Mouse (Mus musculus): ENCODE data around the gene Cdkl3. TPM values are rescaled to one million over a fixed set of nuclear protein-coding genes. Genes with fewer than 3 reads are reported as not detected.

Cdkl3 gene
- polyA plus RNA-seq, 1 experiment from 2014 or later, result 6.2 TPM

DNA sequence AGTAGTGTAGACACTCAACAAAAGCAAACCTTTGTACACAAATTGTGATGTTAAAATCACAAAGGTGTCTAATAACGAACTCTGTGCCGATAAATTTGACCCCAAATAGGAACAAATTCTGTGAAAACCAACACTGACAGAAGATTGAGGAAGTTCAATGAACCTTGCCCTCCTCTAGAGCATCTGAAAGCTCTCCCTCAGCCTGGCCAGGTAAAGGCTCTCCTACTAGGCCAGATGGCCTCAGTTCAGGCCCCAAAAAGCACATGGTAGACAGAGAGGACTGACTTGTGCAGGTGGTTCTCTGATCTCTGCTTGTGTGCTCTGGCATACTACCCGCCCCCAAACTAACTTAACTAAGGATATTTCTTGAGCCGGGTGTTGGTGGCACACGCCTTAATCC lies 58.4 kb downstream of the Cdkl3 start:
- no peak for ATAC-seq (replicated peaks; ENCODE audit: low FRiP score, low TSS enrichment, low read depth)
- Histone ChIP-seq H3K9ac (ENCODE audit: low read length) (no peak overlapping the region), H3K4me1 (replicated peaks; ENCODE audit: control insufficient read depth, insufficient read depth, low read length) (no peaks in the 10 kb centered on the region), H3K4me3 (ENCODE audit: low read depth, low read length) (no peak overlapping the region), H3K27ac (ENCODE audit: low read depth) (no peak overlapping the region), H3K9me3 (ENCODE audit: control insufficient read depth, low read length) (no peaks in the 10 kb centered on the region), H3K4me2 (ENCODE audit: low read length) (no peak overlapping the region), H3K27me3 (replicated peaks; ENCODE audit: control insufficient read depth, insufficient read depth, low read length) (no peaks in the 10 kb centered on the region), H3K36me3 (ENCODE audit: control insufficient read depth, insufficient read depth, low read length) (no peaks in the 10 kb centered on the region)
- no peak for DNase-seq (ENCODE audit: low spot score)
- WGBS, result 94% methylated on average over 5 of the region's 5 CpGs

DNA sequence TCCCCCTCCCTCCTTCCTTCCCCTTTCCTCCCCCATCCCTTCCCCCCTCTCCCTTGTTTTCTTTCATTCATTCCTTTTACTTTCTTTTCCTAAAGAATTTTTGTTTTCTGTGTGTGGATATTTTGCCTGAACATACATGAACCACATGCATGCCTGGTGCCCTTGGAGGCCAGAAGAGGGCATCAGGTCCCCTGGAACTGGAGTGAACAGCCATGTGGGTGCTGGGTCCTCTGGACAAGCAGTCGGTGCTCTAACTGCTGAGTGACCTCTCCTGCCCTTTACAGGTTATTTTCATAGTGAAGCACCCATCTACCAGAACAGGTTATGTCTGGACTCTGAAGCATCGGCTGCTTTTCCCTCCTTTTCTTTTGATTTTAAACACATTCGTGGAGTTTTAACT lies 60.4 kb downstream of the Cdkl3 start:
- no peak overlapping the region for H3K4me2 ChIP-seq (ENCODE audit: low read length)
- no peak for ATAC-seq (replicated peaks; ENCODE audit: low FRiP score, low TSS enrichment, low read depth)
- no peak overlapping the region for H3K27ac ChIP-seq (ENCODE audit: low read depth)
- H3K4me1 ChIP-seq (replicated peaks; ENCODE audit: control insufficient read depth, insufficient read depth, low read length), result no peaks in the 10 kb centered on the region
- DNase-seq (ENCODE audit: low spot score), result no peak
- H3K36me3 ChIP-seq (ENCODE audit: control insufficient read depth, insufficient read depth, low read length), result no peaks in the 10 kb centered on the region
- H3K9me3 ChIP-seq (ENCODE audit: control insufficient read depth, low read length), result no peaks in the 10 kb centered on the region
- no peak overlapping the region for H3K4me3 ChIP-seq (ENCODE audit: low read depth, low read length)
- no peak overlapping the region for H3K9ac ChIP-seq (ENCODE audit: low read length)
- H3K27me3 ChIP-seq (replicated peaks; ENCODE audit: control insufficient read depth, insufficient read depth, low read length), result no peaks in the 10 kb centered on the region
- WGBS, result 50% methylated on average over 3 of the region's 3 CpGs

DNA sequence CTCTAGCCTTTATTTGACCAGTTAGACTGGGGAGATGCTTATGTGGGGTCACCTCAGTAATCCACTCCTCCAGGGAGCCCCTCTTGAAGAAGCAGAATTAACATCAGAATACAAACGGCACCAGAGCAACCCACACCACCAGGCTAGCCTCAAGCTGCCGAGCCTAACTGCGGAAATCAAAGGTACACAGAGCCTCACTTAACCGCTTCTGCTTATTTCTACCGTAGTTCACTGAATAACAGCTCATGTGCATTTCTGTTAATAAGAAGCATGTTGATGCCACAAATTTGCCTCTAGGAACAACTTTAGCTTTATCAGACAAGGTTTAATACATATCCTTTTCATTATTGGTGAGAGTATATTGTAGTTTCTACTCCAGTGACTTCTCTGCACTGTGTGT lies 61.8 kb downstream of the Cdkl3 start:
- Histone ChIP-seq H3K9ac (ENCODE audit: low read length) (no peak overlapping the region), H3K27me3 (replicated peaks; ENCODE audit: control insufficient read depth, insufficient read depth, low read length) (no peaks in the 10 kb centered on the region), H3K4me3 (ENCODE audit: low read depth, low read length) (no peak overlapping the region), H3K4me1 (replicated peaks; ENCODE audit: control insufficient read depth, insufficient read depth, low read length) (no peaks in the 10 kb centered on the region), H3K4me2 (ENCODE audit: low read length) (0 out of 2 replicates have a peak overlapping the region, but pooled peaks have one; percentile 5), H3K36me3 (ENCODE audit: control insufficient read depth, insufficient read depth, low read length) (no peaks in the 10 kb centered on the region), H3K27ac (ENCODE audit: low read depth) (no peak overlapping the region), H3K9me3 (ENCODE audit: control insufficient read depth, low read length) (no peaks in the 10 kb centered on the region)
- WGBS, result 10% methylated on average over 5 of the region's 5 CpGs
- no peak for ATAC-seq (replicated peaks; ENCODE audit: low FRiP score, low TSS enrichment, low read depth)
- no peak for DNase-seq (ENCODE audit: low spot score)

DNA sequence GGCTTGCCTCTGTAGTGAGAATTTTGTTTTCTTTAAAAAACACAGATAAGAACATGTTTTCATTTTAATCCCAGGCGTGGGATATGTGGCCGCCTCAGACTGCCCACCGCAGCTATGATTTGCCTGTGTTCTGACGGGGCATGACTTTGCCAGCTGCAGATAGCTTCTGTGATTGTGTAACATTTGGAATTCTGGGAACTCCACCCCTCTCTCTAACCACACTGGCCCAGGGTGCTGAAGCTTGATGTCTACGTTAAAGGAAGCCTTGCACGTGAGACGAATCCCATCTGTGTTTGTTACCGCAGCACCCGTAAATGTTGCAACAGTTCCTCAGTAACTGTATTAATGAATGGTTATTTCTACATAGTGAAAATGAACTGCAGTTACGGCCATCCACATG lies 67.7 kb downstream of the Cdkl3 start:
- 63% methylated on average over 10 of the region's 10 CpGs for WGBS
- no peak overlapping the region for H3K9ac ChIP-seq (ENCODE audit: low read length)
- no peaks in the 10 kb centered on the region for H3K36me3 ChIP-seq (ENCODE audit: control insufficient read depth, insufficient read depth, low read length)
- ATAC-seq (replicated peaks; ENCODE audit: low FRiP score, low TSS enrichment, low read depth), result no peak
- H3K4me3 ChIP-seq (ENCODE audit: low read depth, low read length), result no peak overlapping the region
- H3K4me2 ChIP-seq (ENCODE audit: low read length), result no peak overlapping the region
- no peak overlapping the region for H3K27ac ChIP-seq (ENCODE audit: low read depth)
- no peaks in the 10 kb centered on the region for H3K27me3 ChIP-seq (replicated peaks; ENCODE audit: control insufficient read depth, insufficient read depth, low read length)
- H3K9me3 ChIP-seq (ENCODE audit: control insufficient read depth, low read length), result no peaks in the 10 kb centered on the region
- no peak for DNase-seq (ENCODE audit: low spot score)
- no peaks in the 10 kb centered on the region for H3K4me1 ChIP-seq (replicated peaks; ENCODE audit: control insufficient read depth, insufficient read depth, low read length)

DNA sequence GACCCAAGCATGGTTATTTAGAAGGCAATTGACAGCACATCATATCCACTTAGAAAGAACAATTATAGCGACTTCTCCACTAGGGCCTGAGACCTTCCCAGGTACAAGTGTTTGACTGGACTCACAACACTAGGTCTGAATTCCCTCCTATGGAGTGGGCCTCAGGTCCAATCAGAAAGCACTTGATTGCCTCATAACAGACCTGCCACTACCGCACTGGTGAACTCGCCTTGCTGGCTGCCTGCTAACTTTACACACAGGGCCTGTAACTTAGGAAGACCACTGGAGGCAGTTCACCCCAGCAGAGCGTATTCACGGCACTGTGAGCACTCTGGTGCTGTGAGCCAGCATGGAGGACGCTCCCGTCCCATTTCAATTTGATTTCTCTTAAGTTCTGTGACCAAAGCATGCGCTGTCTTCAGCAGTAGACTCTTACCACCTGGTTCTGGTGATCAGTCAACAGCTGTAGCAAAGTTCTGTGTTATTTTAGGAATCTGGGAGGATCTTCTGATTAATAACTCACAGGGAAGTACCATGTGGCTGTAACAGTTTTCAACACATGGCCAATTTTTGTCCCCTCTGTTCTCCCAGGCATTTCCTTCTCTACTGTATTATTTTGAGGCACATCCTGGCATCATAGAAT lies 69.6 kb downstream of the Cdkl3 start:
- Histone ChIP-seq H3K36me3 (ENCODE audit: control insufficient read depth, insufficient read depth, low read length) (no peaks in the 10 kb centered on the region), H3K27me3 (replicated peaks; ENCODE audit: control insufficient read depth, insufficient read depth, low read length) (no peaks in the 10 kb centered on the region), H3K9me3 (ENCODE audit: control insufficient read depth, low read length) (no peaks in the 10 kb centered on the region), H3K4me3 (ENCODE audit: low read depth, low read length) (no peak overlapping the region), H3K4me2 (ENCODE audit: low read length) (no peak overlapping the region), H3K27ac (ENCODE audit: low read depth) (no peak overlapping the region), H3K4me1 (replicated peaks; ENCODE audit: control insufficient read depth, insufficient read depth, low read length) (no peaks in the 10 kb centered on the region), H3K9ac (ENCODE audit: low read length) (no peak overlapping the region)
- ATAC-seq (replicated peaks; ENCODE audit: low FRiP score, low TSS enrichment, low read depth) (no peak), DNase-seq (ENCODE audit: low spot score) (no peak)
- WGBS, result 76% methylated on average over 8 of the region's 8 CpGs

DNA sequence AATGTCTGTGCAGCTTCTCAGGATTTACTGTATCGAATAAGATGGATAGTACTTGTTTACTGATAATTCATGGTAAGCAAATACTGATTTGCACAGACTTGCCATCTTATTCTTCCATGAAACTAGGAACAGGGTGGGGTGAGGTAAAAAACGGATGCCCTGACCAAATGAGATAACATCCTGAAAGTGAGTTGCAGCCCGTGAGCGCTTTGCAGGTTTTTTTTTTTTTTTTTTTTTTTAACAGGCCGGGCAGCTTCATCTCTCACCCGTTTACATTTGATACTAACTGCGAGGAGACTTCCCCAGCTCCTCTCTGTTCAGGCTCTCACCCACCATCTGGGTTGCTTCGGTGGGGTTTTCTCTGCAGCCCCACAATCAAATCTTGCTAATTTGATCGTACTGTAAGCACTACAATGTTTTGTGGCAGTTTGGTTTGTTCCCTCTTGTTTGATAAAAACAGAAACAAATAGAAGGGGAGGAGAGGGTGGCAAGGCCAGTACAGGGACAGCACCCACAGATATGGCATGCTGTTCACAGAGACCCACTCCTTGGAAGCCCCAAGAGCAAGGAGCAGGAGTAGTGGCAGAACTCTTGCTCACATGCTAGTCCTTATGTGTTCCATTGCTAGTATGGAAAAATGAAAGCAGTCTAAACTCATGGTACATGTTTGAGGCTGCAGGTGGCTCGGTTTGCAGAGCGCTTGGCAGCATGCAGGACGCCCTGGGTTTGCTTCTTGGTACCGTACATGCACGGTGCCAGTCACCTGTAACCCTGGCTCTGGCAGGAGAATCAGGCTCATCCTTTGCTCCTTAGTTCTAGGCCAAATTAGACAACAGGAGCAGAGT lies 70.8 kb downstream of the Cdkl3 start:
- 63% methylated on average over 14 of the region's 14 CpGs for WGBS
- no peaks in the 10 kb centered on the region for H3K4me1 ChIP-seq (replicated peaks; ENCODE audit: control insufficient read depth, insufficient read depth, low read length)

GRCm38 (mm10) chr11:52075794-52076633 lies 72.0 kb downstream of the Cdkl3 start:
- DNase-seq (ENCODE audit: low spot score) (no peak), ATAC-seq (replicated peaks; ENCODE audit: low FRiP score, low TSS enrichment, low read depth) (no peak)
- H3K27ac ChIP-seq (ENCODE audit: low read depth), result no peak overlapping the region
- no peaks in the 10 kb centered on the region for H3K36me3 ChIP-seq (ENCODE audit: control insufficient read depth, insufficient read depth, low read length)
- H3K4me2 ChIP-seq (ENCODE audit: low read length), result no peak overlapping the region
- no peaks in the 10 kb centered on the region for H3K27me3 ChIP-seq (replicated peaks; ENCODE audit: control insufficient read depth, insufficient read depth, low read length)
- H3K9ac ChIP-seq (ENCODE audit: low read length), result no peak overlapping the region
- H3K4me3 ChIP-seq (ENCODE audit: low read depth, low read length), result no peak overlapping the region
- H3K9me3 ChIP-seq (ENCODE audit: control insufficient read depth, low read length), result no peaks in the 10 kb centered on the region
- 66% methylated on average over 19 of the region's 19 CpGs for WGBS
- no peaks in the 10 kb centered on the region for H3K4me1 ChIP-seq (replicated peaks; ENCODE audit: control insufficient read depth, insufficient read depth, low read length)

More for the DNA sequence above, 70.8 kb downstream of the Cdkl3 start:
- DNase-seq (ENCODE audit: low spot score) (no peak), ATAC-seq (replicated peaks; ENCODE audit: low FRiP score, low TSS enrichment, low read depth) (no peak)
- H3K27ac ChIP-seq (ENCODE audit: low read depth), result no peak overlapping the region
- H3K9me3 ChIP-seq (ENCODE audit: control insufficient read depth, low read length), result no peaks in the 10 kb centered on the region
- no peak overlapping the region for H3K4me2 ChIP-seq (ENCODE audit: low read length)
- H3K4me3 ChIP-seq (ENCODE audit: low read depth, low read length), result no peak overlapping the region
- no peaks in the 10 kb centered on the region for H3K36me3 ChIP-seq (ENCODE audit: control insufficient read depth, insufficient read depth, low read length)
- H3K9ac ChIP-seq (ENCODE audit: low read length), result no peak overlapping the region
- H3K27me3 ChIP-seq (replicated peaks; ENCODE audit: control insufficient read depth, insufficient read depth, low read length), result no peaks in the 10 kb centered on the region

GRCm38 (mm10) chr11:52076742-52077352 lies 72.8 kb downstream of the Cdkl3 start:
- DNase-seq (ENCODE audit: low spot score) (no peak), ATAC-seq (replicated peaks; ENCODE audit: low FRiP score, low TSS enrichment, low read depth) (no peak)
- H3K9ac ChIP-seq (ENCODE audit: low read length), result no peak overlapping the region
- H3K4me3 ChIP-seq (ENCODE audit: low read depth, low read length), result no peak overlapping the region
- H3K4me2 ChIP-seq (ENCODE audit: low read length), result no peak overlapping the region
- WGBS, result 82% methylated on average over 6 of the region's 6 CpGs
- no peak overlapping the region for H3K27ac ChIP-seq (ENCODE audit: low read depth)
- H3K27me3 ChIP-seq (replicated peaks; ENCODE audit: control insufficient read depth, insufficient read depth, low read length), result no peaks in the 10 kb centered on the region
- H3K4me1 ChIP-seq (replicated peaks; ENCODE audit: control insufficient read depth, insufficient read depth, low read length), result no peaks in the 10 kb centered on the region
- no peaks in the 10 kb centered on the region for H3K36me3 ChIP-seq (ENCODE audit: control insufficient read depth, insufficient read depth, low read length)
- H3K9me3 ChIP-seq (ENCODE audit: control insufficient read depth, low read length), result no peaks in the 10 kb centered on the region

Measured in intestine, embryonic 14.5 days (tissue).